Mouse (Mus musculus) limb, embryonic 14.5 days (tissue): ENCODE results near the gene Tgfbi. TPM values are rescaled to one million over a fixed set of nuclear protein-coding genes. Genes with fewer than 3 reads are reported as not detected.

Source experiments
- ATAC-seq: fragments of 200-750 bp; cut with Nextera tagmentation; 2 replicates; pipeline ENCODE4 v1.8.0; 2017; ENCODE audit warnings: low read depth, moderate number of reproducible peaks, moderate TSS enrichment; ENCODE audit not compliant: low FRiP score
- DNase-seq: peaks from one replicate; pipeline ENCODE4 v3.0.0-alpha.2; 2015; ENCODE audit warnings: low spot score
- H3K27ac ChIP-seq: fragments of 300-500 bp; sonication (generic); replicated peaks from 2 replicates; pipeline ENCODE4 v1.5.1; 2014; ENCODE audit warnings: low read depth, mild to moderate bottlenecking, low read length, moderate library complexity, mixed read lengths
- H3K27me3 ChIP-seq: fragments of 300-500 bp; sonication (generic); 2 replicates; pipeline ENCODE4 v1.6.1; 2014; ENCODE audit warnings: low read length, mixed read lengths; ENCODE audit not compliant: control insufficient read depth, insufficient read depth
- H3K36me3 ChIP-seq: fragments of 300-500 bp; sonication (generic); 2 replicates; pipeline ENCODE4 v1.6.1; 2014; ENCODE audit warnings: mild to moderate bottlenecking, low read length, moderate library complexity, mixed read lengths; ENCODE audit not compliant: control insufficient read depth, insufficient read depth
- H3K4me1 ChIP-seq: fragments of 300-500 bp; sonication (generic); 2 replicates; pipeline ENCODE4 v1.6.1; 2014; ENCODE audit warnings: antibody characterized with exemption, low read length, mixed read lengths; ENCODE audit not compliant: control insufficient read depth, insufficient read depth
- H3K4me2 ChIP-seq: fragments of 300-500 bp; sonication (generic); replicated peaks from 2 replicates; pipeline ENCODE4 v1.6.1; 2014; ENCODE audit warnings: low read depth, mild to moderate bottlenecking, low read length, moderate library complexity; ENCODE audit not compliant: severe bottlenecking
- H3K4me3 ChIP-seq: fragments of 300-500 bp; sonication (generic); replicated peaks from 2 replicates; pipeline ENCODE4 v1.5.1; 2014; ENCODE audit warnings: low read length
- H3K9ac ChIP-seq: fragments of 300-500 bp; sonication (generic); 2 replicates; pipeline ENCODE4 v1.6.1; 2014; ENCODE audit warnings: mild to moderate bottlenecking, low read depth, low read length, moderate library complexity; ENCODE audit not compliant: severe bottlenecking
- H3K9me3 ChIP-seq: fragments of 300-500 bp; sonication (generic); 2 replicates; pipeline ENCODE4 v1.6.1; 2016; ENCODE audit warnings: low read length; ENCODE audit not compliant: control insufficient read depth
- POLR2A ChIP-seq: fragments of 200-500 bp; IDR thresholded peaks from 2 replicates; pipeline ENCODE4 v1.8.0; 2012; ENCODE audit warnings: inconsistent platforms, mild to moderate bottlenecking, moderate library complexity, borderline replicate concordance; ENCODE audit not compliant: insufficient read depth, insufficient read length; ENCODE audit errors: extremely low read depth
- WGBS: fragments of 180-500 bp; shearing (Covaris S2); extraction: QIAGEN DNeasy Blood & Tissue Kit; methylation state at CpG from one replicate; pipeline ENCODE4 v1.1.7; 2014; 5-methylcytosine and 5-hydroxymethylcytosine counted together
- polyA plus RNA-seq, 2 experiments: library from polyadenylated mRNA; depleted of rRNA in 1 of 2; stranded (reverse) in 1 of 2; unstranded in 1 of 2; fragments of >200 nt; fragmentation: Nextera tagmentation in 1 of 2; extraction: Ambion mirVana in 1 of 2; gene quantifications; 2 replicates each; pipeline versions ENCODE4 v1.2.1 to v1.2.3; 2012 to 2014

Tgfbi gene
- polyA plus RNA-seq, 2 experiments, result 99.3 to 146 TPM

DNA sequence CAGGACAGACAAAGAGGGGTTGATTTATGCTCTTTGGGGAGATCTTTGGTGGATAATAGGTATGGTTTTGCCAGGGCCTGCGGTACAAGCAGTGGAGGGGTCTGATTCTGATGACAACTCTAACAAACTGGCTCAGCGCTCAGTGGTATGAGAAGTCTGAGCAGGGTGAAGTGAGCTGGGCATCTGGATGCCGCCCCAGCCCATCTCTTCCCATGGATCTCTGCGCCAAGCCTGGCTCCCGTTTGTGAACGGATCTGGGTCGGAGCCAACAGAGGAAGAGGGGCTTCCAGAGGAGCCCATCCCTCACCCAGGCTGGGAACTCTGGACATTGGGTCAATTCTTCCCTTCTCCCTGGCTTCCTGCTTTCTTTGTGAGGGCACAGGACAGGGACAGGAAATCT is 74.0 kb downstream of the Tgfbi start:
- ATAC-seq, result no peak
- WGBS, result 88% methylated on average over 7 of the region's 7 CpGs
- 0 out of 2 replicates have a peak, but pooled peaks cover 5% of the 10 kb centered on the region for H3K4me1 ChIP-seq
- no peaks in the 10 kb centered on the region for H3K36me3 ChIP-seq
- DNase-seq, result no peak
- H3K27me3 ChIP-seq, result no peaks in the 10 kb centered on the region
- no peak overlapping the region for H3K27ac ChIP-seq
- no peak for TF ChIP-seq POLR2A
- no peaks in the 10 kb centered on the region for H3K9me3 ChIP-seq
- H3K4me3 ChIP-seq, result no peak overlapping the region
- no peak overlapping the region for H3K9ac ChIP-seq
- H3K4me2 ChIP-seq, result no peak overlapping the region

Other genes with a start within 250 kb of the Tgfbi start
- gene Gm3045, start 182.9 kb upstream of the Tgfbi start, polyA plus RNA-seq (2012; rRNA removed), result 0.04 and 0.10 TPM in 2 replicates
- not detected in 2 replicates for gene Gm3045, start 182.9 kb upstream of the Tgfbi start, polyA plus RNA-seq (2014; fragmentation: Nextera tagmentation; extraction: Ambion mirVana)
- 0.69 and 0.74 TPM in 2 replicates for gene Slc25a48, start 171.2 kb upstream of the Tgfbi start, polyA plus RNA-seq (2012; rRNA removed)
- gene Slc25a48, start 171.2 kb upstream of the Tgfbi start, polyA plus RNA-seq (2014; fragmentation: Nextera tagmentation; extraction: Ambion mirVana), result 0.44 and 0.77 TPM in 2 replicates
- gene Il9, start 127.3 kb upstream of the Tgfbi start, polyA plus RNA-seq (2012; rRNA removed), result not detected in 2 replicates
- gene Il9, start 127.3 kb upstream of the Tgfbi start, polyA plus RNA-seq (2014; fragmentation: Nextera tagmentation; extraction: Ambion mirVana), result not detected in 2 replicates
- 3.0 and 3.2 TPM in 2 replicates for gene Fbxl21, start 87.1 kb upstream of the Tgfbi start, polyA plus RNA-seq (2012; rRNA removed)
- 2.8 and 3.7 TPM in 2 replicates for gene Fbxl21, start 87.1 kb upstream of the Tgfbi start, polyA plus RNA-seq (2014; fragmentation: Nextera tagmentation; extraction: Ambion mirVana)
- not detected in 2 replicates for gene Lect2, start 61.0 kb upstream of the Tgfbi start, polyA plus RNA-seq (2012; rRNA removed)
- gene Lect2, start 61.0 kb upstream of the Tgfbi start, polyA plus RNA-seq (2014; fragmentation: Nextera tagmentation; extraction: Ambion mirVana), result not detected in 2 replicates
- 58.5 and 78.3 TPM in 2 replicates for gene Smad5, start 93.5 kb downstream of the Tgfbi start, polyA plus RNA-seq (2012; rRNA removed)
- 48.2 and 57.2 TPM in 2 replicates for gene Smad5, start 93.5 kb downstream of the Tgfbi start, polyA plus RNA-seq (2014; fragmentation: Nextera tagmentation; extraction: Ambion mirVana)
- gene Gm45623, start 144.3 kb downstream of the Tgfbi start, polyA plus RNA-seq (2012; rRNA removed), result 0.65 and 0.69 TPM in 2 replicates
- gene Gm45623, start 144.3 kb downstream of the Tgfbi start, polyA plus RNA-seq (2014; fragmentation: Nextera tagmentation; extraction: Ambion mirVana), result 0.66 and 1.0 TPM in 2 replicates